Mouse (Mus musculus) stomach, postnatal 0 days (tissue): Measurements from ENCODE around the gene Xlr5a. TPM values are rescaled to one million over a fixed set of nuclear protein-coding genes. Genes with fewer than 3 reads are reported as not detected.
"Not testable (repeated sequence)": the region's sequence is repeated elsewhere in the genome, so short reads cannot be mapped to it uniquely, and the experiment has no call there.

Experiments used
- ATAC-seq: fragments of 200-750 bp; cut with Nextera tagmentation; 2 replicates; pipeline ENCODE4 v1.8.0; 2017; ENCODE audit not compliant: low FRiP score, low TSS enrichment
- DNase-seq: peaks from one replicate; pipeline ENCODE4 v3.0.0-alpha.2; 2016; ENCODE audit warnings: low spot score
- H3K27ac ChIP-seq: fragments of 300-500 bp; sonication (generic); replicated peaks from 2 replicates; pipeline ENCODE4 v1.5.1; 2014; ENCODE audit warnings: mild to moderate bottlenecking, control low read depth
- H3K27me3 ChIP-seq: fragments of 300-500 bp; sonication (generic); 2 replicates; pipeline ENCODE4 v1.6.1; 2014; ENCODE audit warnings: low read length; ENCODE audit not compliant: control insufficient read depth, insufficient read depth
- H3K36me3 ChIP-seq: fragments of 300-500 bp; sonication (generic); 2 replicates; pipeline ENCODE4 v1.6.1; 2014; ENCODE audit warnings: low read length, mixed read lengths; ENCODE audit not compliant: control insufficient read depth, insufficient read depth
- H3K4me1 ChIP-seq: fragments of 300-500 bp; sonication (generic); replicated peaks from 2 replicates; pipeline ENCODE4 v1.6.1; 2014; ENCODE audit warnings: antibody characterized with exemption; ENCODE audit not compliant: control insufficient read depth, insufficient read depth
- H3K4me2 ChIP-seq: fragments of 300-500 bp; sonication (generic); replicated peaks from 2 replicates; pipeline ENCODE4 v1.6.1; 2014; ENCODE audit warnings: low read depth, mild to moderate bottlenecking, control low read depth, moderate library complexity
- H3K4me3 ChIP-seq: fragments of 300-500 bp; sonication (generic); 2 replicates; pipeline ENCODE4 v1.5.1; 2014; ENCODE audit warnings: low read depth, low read length, control low read depth
- H3K9ac ChIP-seq: fragments of 300-500 bp; sonication (generic); 2 replicates; pipeline ENCODE4 v1.6.1; 2014; ENCODE audit warnings: mild to moderate bottlenecking, low read length, control low read depth, mixed read lengths
- H3K9me3 ChIP-seq: fragments of 300-500 bp; sonication (generic); 2 replicates; pipeline ENCODE4 v1.6.1; 2016; ENCODE audit warnings: low read length; ENCODE audit not compliant: control insufficient read depth
- CTCF ChIP-seq: IDR thresholded peaks from 2 replicates; pipeline ENCODE4 v1.5.1; 2016; ENCODE audit warnings: antibody characterized with exemption, low read depth, mild to moderate bottlenecking, moderate library complexity
- EP300 ChIP-seq: optimal IDR thresholded peaks from 2 replicates; pipeline ENCODE3; 2016; ENCODE audit warnings: antibody characterized with exemption
- WGBS: fragments of 180-500 bp; shearing (Covaris S2); extraction: QIAGEN DNeasy Blood & Tissue Kit; methylation state at CpG from one replicate; pipeline ENCODE4 v1.1.7; 2014; 5-methylcytosine and 5-hydroxymethylcytosine counted together
- polyA plus RNA-seq: library from polyadenylated mRNA; unstranded; fragments of >200 nt; fragmentation: Nextera tagmentation; extraction: Ambion mirVana; gene quantifications from 2 replicates; pipeline ENCODE4 v1.2.1, GENCODE M21; 2015

Gene Xlr5a
- polyA plus RNA-seq, 1 experiment from 2014 or later = not detected

DNA sequence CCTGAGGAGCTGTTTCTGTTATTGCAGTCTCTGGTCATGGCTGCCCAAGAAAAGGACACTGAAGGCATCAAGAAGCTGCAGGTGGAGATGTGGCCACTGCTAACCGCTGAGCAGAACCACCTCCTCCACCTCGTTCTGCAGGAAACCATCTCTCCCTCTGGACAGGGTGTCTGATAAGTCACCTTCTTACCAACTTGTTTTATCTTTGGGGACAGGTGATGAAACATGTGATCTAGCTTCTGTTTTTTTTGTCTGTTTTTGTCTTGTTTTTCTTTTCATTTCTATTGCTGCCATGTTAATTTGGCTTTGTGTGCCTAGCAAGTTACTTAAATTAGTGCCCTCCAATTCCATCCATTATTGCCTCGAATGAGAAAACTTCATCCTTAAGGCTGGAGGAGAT lies 63.5 kb downstream of the Xlr5a start:
- peak overlapping the region; percentile 73; the same call in 1 of the 2 replicates for H3K9ac ChIP-seq
- TF ChIP-seq CTCF (no peak), EP300 (no peak)
- ATAC-seq = no peak

DNA sequence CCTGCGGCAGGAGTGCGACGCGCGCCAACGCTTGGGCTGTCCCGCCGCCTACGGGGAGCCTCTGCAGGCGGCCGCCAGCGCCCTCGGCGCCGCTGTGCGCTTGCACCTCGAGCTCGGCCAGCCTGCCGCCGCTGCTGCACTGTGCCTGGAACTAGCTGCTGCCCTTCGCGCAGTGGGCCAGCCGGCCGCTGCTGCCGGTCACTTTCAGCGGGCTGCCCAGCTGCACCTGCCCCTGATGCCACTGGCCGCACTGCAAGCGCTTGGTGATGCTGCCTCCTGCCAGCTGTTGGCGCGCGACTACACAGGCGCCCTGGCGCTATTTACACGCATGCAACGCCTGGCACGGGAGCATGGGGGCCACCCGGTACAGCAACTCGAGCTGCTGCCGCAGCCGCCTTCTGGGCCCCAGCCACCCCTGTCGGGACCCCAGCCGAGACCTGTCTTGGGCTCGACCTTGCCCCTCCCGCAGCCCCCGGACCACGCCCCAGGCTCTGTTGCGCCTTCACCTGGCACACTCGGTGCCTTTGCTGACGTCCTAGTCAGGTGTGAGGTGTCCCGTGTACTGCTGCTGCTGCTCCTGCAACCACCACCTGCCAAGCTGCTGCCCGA lies 64.1 kb downstream of the Xlr5a start:
- Histone ChIP-seq H3K36me3 (no peaks in the 10 kb centered on the region), H3K27me3 (no peaks in the 10 kb centered on the region), H3K27ac (peak overlapping the region; percentile 94), H3K4me2 (peak overlapping the region; percentile 70), H3K4me3 (peak overlapping the region; percentile 61), H3K9ac (peak overlapping the region; percentile 73), H3K9me3 (no peaks in the 10 kb centered on the region), H3K4me1 (no peaks in the 10 kb centered on the region)
- TF ChIP-seq EP300 (no peak), CTCF (peak; percentile 41; the same call in 1 of the 2 replicates)
- 17% methylated on average over 30 of the region's 51 CpGs for WGBS
- DNase-seq = peak; percentile 67
- ATAC-seq = peak; percentile 52

More for the DNA sequence above, 63.5 kb downstream of the Xlr5a start:
- H3K27ac ChIP-seq = peak overlapping the region; percentile 94; the same call in 1 of the 2 replicates
- no peaks in the 10 kb centered on the region for H3K27me3 ChIP-seq
- no peaks in the 10 kb centered on the region for H3K9me3 ChIP-seq
- H3K4me3 ChIP-seq = peak overlapping the region; percentile 61
- H3K4me2 ChIP-seq = peak overlapping the region; percentile 70
- WGBS = 35% methylated on average over 3 of the region's 3 CpGs
- H3K4me1 ChIP-seq = no peaks in the 10 kb centered on the region
- H3K36me3 ChIP-seq = no peaks in the 10 kb centered on the region
- DNase-seq = no peak

DNA sequence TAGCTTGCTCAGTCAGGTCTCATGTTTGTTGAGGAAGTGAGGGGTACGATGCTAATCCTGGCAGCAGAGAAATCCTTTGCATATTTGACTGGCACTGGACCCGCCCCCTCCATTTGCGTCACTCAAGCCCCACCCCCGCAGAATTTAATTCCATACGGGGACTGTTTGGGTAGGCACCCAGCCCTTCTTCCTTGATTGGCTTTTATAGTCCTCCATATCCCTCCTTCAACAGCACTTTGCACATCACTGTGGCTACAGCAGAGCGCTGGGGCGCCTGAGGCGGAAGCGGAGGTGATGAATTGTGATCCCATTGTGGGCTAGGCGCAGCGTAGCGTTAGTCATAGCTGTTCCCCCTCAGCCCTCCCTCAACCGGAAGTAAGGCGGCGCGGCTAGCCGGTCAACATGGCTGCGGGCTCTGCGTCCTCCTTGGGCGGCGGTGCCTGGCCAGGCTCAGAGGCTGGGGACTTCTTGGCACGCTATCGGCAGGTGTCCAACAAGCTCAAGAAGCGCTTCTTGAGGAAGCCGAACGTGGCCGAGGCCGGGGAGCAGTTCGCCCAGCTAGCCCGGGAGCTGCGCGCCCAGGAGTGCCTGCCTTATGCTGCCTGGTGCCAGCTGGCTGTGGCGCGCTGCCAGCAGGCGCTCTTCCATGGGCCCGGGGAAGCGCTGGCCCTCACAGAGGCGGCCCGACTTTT lies 64.7 kb downstream of the Xlr5a start, which contains the start of gene F8a:
F8a (plus strand) TSS at position 378 of the 692 bp plus-strand sequence.
- Histone ChIP-seq H3K4me3 (peak within 1 kb of the TSS; percentile 61), H3K4me1 (no peaks in the 10 kb centered on the region), H3K27ac (peak within 1 kb of the TSS; percentile 94), H3K9ac (peak within 1 kb of the TSS; percentile 73), H3K36me3 (no peaks in the 10 kb centered on the region), H3K4me2 (peak within 1 kb of the TSS; percentile 70), H3K27me3 (no peaks in the 10 kb centered on the region), H3K9me3 (no peaks in the 10 kb centered on the region)
- peak; percentile 85 for DNase-seq
- peak; percentile 98 for ATAC-seq
- TF ChIP-seq EP300 (no peak), CTCF (no peak)
- WGBS = 12% methylated on average over 39 of the region's 39 CpGs

DNA sequence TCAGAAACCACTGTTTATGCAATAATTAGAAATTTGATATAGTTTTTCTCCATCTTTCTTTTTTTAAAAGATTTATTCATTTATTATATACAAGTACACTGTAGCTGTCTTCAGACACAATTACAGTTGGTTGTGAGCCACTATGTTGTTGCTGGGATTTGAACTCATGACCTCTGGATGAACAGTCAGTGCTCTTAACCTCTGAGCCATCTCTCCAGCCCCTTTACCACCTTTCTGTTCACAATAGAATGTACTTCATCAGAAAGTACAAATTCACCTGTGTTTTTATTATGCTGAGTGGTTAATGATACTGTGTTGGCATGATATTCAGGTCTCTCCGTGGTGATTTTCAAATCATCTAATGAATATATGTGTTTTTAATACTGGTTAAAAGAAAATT lies 67.4 kb downstream of the Xlr5a start:
- no peaks in the 10 kb centered on the region for H3K4me1 ChIP-seq

DNA sequence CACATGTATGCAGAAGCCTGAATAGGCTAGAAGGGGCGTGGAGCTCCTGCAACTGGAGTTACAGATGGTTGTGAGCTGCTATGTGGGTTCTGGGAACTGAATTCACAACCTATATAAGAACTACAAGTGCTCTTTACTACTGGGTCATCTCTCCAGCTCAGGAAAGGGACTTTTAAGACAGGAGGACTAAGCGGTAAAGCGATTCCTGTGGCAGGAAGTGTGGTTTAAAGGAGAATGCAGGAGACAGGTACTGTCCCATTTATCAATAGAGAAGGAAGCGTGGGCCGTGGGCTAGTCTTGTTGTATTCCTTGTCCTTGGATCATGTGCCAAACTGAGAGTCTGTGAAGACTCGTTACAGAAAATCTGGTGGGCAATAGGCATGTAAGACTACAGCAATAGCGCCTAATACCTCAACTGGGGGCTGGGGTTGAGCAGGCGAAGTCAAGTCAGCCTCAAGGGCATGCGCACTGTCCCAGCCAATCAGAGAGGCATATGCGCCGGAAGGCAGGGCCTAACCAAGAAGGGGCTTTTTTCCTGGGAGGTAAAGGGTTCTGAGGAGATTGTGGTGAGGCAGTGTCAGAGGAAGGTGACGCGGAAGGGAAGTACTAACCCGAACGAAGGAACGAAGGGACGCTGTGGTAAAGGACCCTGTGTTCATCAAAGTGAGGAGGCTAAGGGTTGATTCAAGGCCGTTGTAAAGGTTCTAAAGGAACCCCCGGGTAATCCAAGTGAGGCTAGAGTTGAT lies 78.8 kb downstream of the Xlr5a start, which contains the start of gene Xlr4b:
Xlr4b (plus strand) TSS at position 515 of the 746 bp plus-strand sequence.
- not testable (repeated sequence) for ATAC-seq, H3K4me3 ChIP-seq, H3K9ac ChIP-seq, H3K27me3 ChIP-seq, DNase-seq, H3K27ac ChIP-seq, H3K4me2 ChIP-seq, H3K36me3 ChIP-seq, H3K9me3 ChIP-seq, H3K4me1 ChIP-seq
- 72% methylated on average over 11 of the region's 19 CpGs for WGBS

More for the DNA sequence above, 67.4 kb downstream of the Xlr5a start:
- Histone ChIP-seq H3K4me3 (no peak overlapping the region), H3K27me3 (no peaks in the 10 kb centered on the region), H3K4me2 (no peak overlapping the region), H3K9me3 (no peaks in the 10 kb centered on the region), H3K27ac (no peak overlapping the region), H3K36me3 (no peaks in the 10 kb centered on the region), H3K9ac (no peak overlapping the region)
- ATAC-seq (no peak), DNase-seq (no peak)
- 60% methylated on average over 1 of the region's 1 CpGs for WGBS
- no peak for TF ChIP-seq EP300
- no peak for TF ChIP-seq CTCF

DNA sequence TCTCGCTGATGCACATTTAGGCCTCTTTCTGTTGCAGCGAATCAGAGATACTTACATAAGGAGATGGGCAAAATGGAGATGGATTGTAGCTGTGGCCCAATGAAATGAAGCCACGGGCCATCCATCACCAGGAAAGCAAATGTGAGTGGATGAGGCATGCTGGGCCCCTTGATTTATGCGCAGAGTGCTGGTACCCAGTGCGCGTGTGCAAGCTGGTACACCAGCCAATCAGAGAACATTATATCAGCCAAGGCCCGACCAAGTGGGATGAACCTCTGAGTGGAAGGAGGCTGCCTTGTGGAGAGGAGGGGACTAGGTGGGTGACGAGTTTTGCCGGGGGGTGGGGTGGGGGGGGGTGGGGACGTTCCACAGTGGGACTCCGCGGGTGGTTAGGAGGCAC lies 100.8 kb downstream of the Xlr5a start, which contains the start of gene Xlr3b:
Xlr3b (plus strand) TSS at position 274 of the 400 bp plus-strand sequence.
- not testable (repeated sequence) for DNase-seq

DNA sequence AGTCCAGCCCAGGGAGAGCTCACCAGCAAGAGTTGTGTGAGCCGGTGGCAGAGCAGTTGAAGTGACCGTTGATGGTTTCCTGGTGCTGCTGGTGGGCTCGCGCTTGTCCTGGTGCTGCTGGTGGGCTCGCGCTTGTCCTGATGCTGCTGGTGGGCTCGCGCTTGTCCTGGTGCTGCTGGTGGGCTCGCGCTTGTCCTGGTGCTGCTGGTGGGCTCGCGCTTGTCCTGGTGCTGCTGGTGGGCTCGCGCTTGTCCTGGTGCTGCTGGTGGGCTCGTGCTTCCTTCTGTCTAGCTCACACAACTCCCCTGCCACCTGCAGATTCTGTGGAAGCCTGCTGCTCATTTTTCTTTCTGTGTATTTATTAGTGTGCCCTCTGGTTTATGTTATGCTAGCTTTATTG lies 115.9 kb downstream of the Xlr5a start, which contains the start of gene Spin2d:
Spin2d (minus strand) TSS at position 101 of the 400 bp plus-strand sequence.
- not testable (repeated sequence) for H3K36me3 ChIP-seq, H3K4me3 ChIP-seq, H3K9me3 ChIP-seq, H3K27ac ChIP-seq, DNase-seq, H3K27me3 ChIP-seq, H3K4me1 ChIP-seq, ATAC-seq, H3K4me2 ChIP-seq, H3K9ac ChIP-seq
- whole genome bisulfite sequencing = 70% methylated on average over 6 of the region's 15 CpGs

More for the DNA sequence above, 100.8 kb downstream of the Xlr5a start, which contains the start of gene Xlr3b:
- H3K27ac ChIP-seq, H3K27me3 ChIP-seq, H3K4me2 ChIP-seq, H3K9me3 ChIP-seq, ATAC-seq, H3K4me3 ChIP-seq, H3K4me1 ChIP-seq, H3K9ac ChIP-seq, H3K36me3 ChIP-seq: not testable (repeated sequence)
- 75% methylated on average over 9 of the region's 12 CpGs for WGBS

DNA sequence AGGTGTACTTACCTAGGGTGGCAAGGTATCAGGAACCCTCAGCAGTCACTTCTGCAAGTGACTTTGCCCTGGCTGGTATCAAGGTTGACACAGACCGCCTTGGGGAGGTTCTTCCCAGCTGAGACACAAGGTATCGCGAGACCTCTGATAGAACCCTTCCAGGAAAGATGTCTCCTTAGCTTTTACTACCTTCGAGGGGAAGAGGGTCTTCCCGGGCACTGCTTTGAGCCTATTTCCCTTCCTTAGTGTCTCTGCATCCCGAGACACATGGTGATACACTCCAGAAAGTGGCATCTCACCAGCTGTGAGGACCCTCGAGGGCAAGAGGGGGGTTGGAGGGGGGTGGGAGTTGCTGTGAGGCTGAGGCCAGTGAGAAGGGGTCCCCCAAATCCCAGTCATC lies 143.4 kb downstream of the Xlr5a start, which contains the start of gene DXBay18:
DXBay18 (minus strand) TSS at position 101 of the 400 bp plus-strand sequence.
- H3K27ac ChIP-seq, H3K9ac ChIP-seq, H3K36me3 ChIP-seq, H3K4me3 ChIP-seq, ATAC-seq, H3K4me2 ChIP-seq, H3K9me3 ChIP-seq, H3K4me1 ChIP-seq, DNase-seq, H3K27me3 ChIP-seq: not testable (repeated sequence)
- no CpG with 5 or more reads among the region's 7 CpGs for WGBS
